Mouse (Mus musculus): ENCODE measurements around the gene Jmjd1c. TPM values are rescaled to one million over a fixed set of nuclear protein-coding genes. Genes with fewer than 3 reads are reported as not detected.

The Jmjd1c gene
- polyA plus RNA-seq, 1 experiment, result 31.5 TPM

DNA sequence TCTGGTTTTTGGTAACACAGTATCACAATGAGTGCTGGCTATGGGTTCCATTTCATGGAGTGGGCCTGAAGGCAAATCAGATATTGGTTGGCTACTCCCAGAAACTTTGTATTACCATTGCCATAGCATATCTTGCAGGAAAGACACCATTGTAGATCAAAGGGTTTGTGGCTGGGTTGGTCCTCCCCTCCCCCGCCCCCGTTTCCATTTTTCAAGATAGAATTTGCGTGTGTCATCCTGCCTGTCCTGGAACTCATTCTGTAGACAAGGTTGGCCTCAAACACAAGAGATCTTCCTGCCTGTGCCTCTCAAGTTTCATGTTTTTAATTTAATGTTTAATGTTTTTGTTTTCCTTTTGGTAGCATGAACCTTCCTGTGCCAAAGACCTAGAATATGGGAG is 98.1 kb downstream of the Jmjd1c start:
- no peak overlapping the region for H3K4me3 ChIP-seq (ENCODE audit: control insufficient read depth, insufficient read depth, low read length)
- H3K27ac ChIP-seq (ENCODE audit: control insufficient read depth, insufficient read depth, low read length), result no peak overlapping the region
- WGBS, result 37% methylated on average over 3 of the region's 3 CpGs
- H3K27me3 ChIP-seq (ENCODE audit: control insufficient read depth, insufficient read depth, low read length), result no peaks in the 10 kb centered on the region
- DNase-seq, result no peak
- TF ChIP-seq CTCF (IDR thresholded peaks at IDR 0.05; ENCODE audit: borderline replicate concordance, control insufficient read depth, extremely low read depth, insufficient read depth, low read length, poor library complexity) (no peak), POLR2A (IDR thresholded peaks at IDR 0.05; ENCODE audit: control insufficient read depth, extremely low read depth, insufficient read depth, low read length, poor library complexity) (no peak)
- peaks cover 8% of the 10 kb centered on the region for H3K4me1 ChIP-seq (replicated peaks; ENCODE audit: control insufficient read depth, insufficient read depth, low read length)
- H3K36me3 ChIP-seq (ENCODE audit: control insufficient read depth, insufficient read depth, low read length), result peaks cover 5% of the 10 kb centered on the region

- TF ChIP-seq POLR2A (IDR thresholded peaks at IDR 0.05; ENCODE audit: control insufficient read depth, extremely low read depth, insufficient read depth, low read length, poor library complexity) (no peak), CTCF (IDR thresholded peaks at IDR 0.05; ENCODE audit: borderline replicate concordance, control insufficient read depth, extremely low read depth, insufficient read depth, low read length, poor library complexity) (no peak)
- Histone ChIP-seq H3K4me1 (replicated peaks; ENCODE audit: control insufficient read depth, insufficient read depth, low read length) (peaks cover 8% of the 10 kb centered on the region), H3K36me3 (ENCODE audit: control insufficient read depth, insufficient read depth, low read length) (peaks cover 5% of the 10 kb centered on the region), H3K27ac (ENCODE audit: control insufficient read depth, insufficient read depth, low read length) (no peak overlapping the region), H3K4me3 (ENCODE audit: control insufficient read depth, insufficient read depth, low read length) (no peak overlapping the region), H3K27me3 (ENCODE audit: control insufficient read depth, insufficient read depth, low read length) (no peaks in the 10 kb centered on the region)
- DNase-seq, result no peak
- WGBS, result 100% methylated on average over 1 of the region's 1 CpGs
Observed at GRCm38 (mm10) chr10:67195671-67196070, 99.7 kb downstream of the Jmjd1c start.

DNA sequence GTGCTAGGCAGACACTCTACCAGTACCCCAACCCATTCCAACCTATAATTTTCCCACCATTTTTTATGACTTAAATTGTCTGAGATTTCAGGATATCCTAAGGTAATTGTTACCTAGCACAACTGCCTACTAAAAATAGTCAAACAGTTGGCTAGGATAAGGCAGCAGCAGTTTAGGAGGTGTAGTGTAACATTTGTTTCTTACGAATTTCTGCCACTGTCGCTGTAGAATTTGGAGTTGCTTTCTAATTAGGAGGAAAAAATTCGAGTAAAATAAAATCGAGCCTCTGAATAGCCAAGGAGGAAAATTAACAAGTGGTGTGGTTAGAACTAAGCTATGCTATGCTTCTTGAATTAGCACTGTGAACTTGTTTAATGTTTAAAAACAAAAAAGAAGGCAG is 101.3 kb downstream of the Jmjd1c start:
- no peak for TF ChIP-seq POLR2A (IDR thresholded peaks at IDR 0.05; ENCODE audit: control insufficient read depth, extremely low read depth, insufficient read depth, low read length, poor library complexity)
- TF ChIP-seq CTCF (IDR thresholded peaks at IDR 0.05; ENCODE audit: borderline replicate concordance, control insufficient read depth, extremely low read depth, insufficient read depth, low read length, poor library complexity), result no peak
- Histone ChIP-seq H3K4me1 (replicated peaks; ENCODE audit: control insufficient read depth, insufficient read depth, low read length) (peaks cover 9% of the 10 kb centered on the region), H3K27me3 (ENCODE audit: control insufficient read depth, insufficient read depth, low read length) (no peaks in the 10 kb centered on the region), H3K4me3 (ENCODE audit: control insufficient read depth, insufficient read depth, low read length) (no peak overlapping the region), H3K27ac (ENCODE audit: control insufficient read depth, insufficient read depth, low read length) (no peak overlapping the region), H3K36me3 (ENCODE audit: control insufficient read depth, insufficient read depth, low read length) (no peaks in the 10 kb centered on the region; the same call in none of the 2 replicates)
- DNase-seq, result no peak
- WGBS, result 72% methylated on average over 4 of the region's 4 CpGs

DNA sequence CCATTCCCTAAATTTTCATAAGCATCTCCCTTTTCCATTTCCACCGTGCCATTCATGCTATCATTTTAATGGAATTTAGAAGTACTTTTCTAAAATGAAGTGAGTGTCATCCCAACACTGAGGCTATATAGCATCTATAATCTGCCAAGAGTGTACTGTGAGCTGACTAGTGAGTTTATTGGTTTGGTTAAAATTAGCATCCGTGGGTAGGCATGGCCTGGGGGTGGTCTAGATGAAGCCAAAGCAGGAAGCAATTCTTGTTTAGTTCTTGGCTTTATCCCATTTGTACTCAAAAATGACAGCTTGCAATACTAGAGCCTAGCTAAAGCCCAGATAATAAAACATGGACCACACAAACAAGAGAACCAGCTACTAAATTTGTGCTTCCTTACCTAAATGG is 101.9 kb downstream of the Jmjd1c start:
- Histone ChIP-seq H3K27ac (ENCODE audit: control insufficient read depth, insufficient read depth, low read length) (no peak overlapping the region), H3K36me3 (ENCODE audit: control insufficient read depth, insufficient read depth, low read length) (no peaks in the 10 kb centered on the region; the same call in none of the 2 replicates), H3K4me3 (ENCODE audit: control insufficient read depth, insufficient read depth, low read length) (no peak overlapping the region), H3K4me1 (replicated peaks; ENCODE audit: control insufficient read depth, insufficient read depth, low read length) (peaks cover 12% of the 10 kb centered on the region), H3K27me3 (ENCODE audit: control insufficient read depth, insufficient read depth, low read length) (no peaks in the 10 kb centered on the region)
- WGBS, result 65% methylated on average over 2 of the region's 2 CpGs
- DNase-seq, result no peak
- TF ChIP-seq POLR2A (IDR thresholded peaks at IDR 0.05; ENCODE audit: control insufficient read depth, extremely low read depth, insufficient read depth, low read length, poor library complexity) (no peak), CTCF (IDR thresholded peaks at IDR 0.05; ENCODE audit: borderline replicate concordance, control insufficient read depth, extremely low read depth, insufficient read depth, low read length, poor library complexity) (no peak)

DNA sequence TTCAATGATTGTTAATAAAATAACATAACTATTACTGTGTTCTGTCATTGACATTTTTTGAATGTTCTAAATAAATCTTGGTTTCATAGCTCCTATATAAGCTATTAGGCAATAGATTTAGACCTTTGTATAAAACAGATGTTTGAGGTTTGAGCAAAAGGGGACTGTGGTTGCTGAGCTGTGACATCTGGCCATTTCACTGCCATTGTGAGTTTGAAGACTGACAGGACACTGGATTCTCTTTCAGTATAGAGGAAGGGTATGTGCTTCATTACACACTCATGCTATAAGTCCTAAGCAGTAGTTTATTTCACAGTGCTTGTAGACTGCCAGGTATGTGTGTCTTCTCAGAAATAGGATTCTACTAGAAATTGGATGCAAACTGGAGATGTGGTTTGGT is 105.8 kb downstream of the Jmjd1c start:
- Histone ChIP-seq H3K4me3 (ENCODE audit: control insufficient read depth, insufficient read depth, low read length) (no peak overlapping the region), H3K27me3 (ENCODE audit: control insufficient read depth, insufficient read depth, low read length) (no peaks in the 10 kb centered on the region), H3K4me1 (replicated peaks; ENCODE audit: control insufficient read depth, insufficient read depth, low read length) (peaks cover 12% of the 10 kb centered on the region), H3K27ac (ENCODE audit: control insufficient read depth, insufficient read depth, low read length) (no peak overlapping the region; the same call in 1 of the 2 replicates), H3K36me3 (ENCODE audit: control insufficient read depth, insufficient read depth, low read length) (no peaks in the 10 kb centered on the region; the same call in 1 of the 2 replicates)
- TF ChIP-seq CTCF (IDR thresholded peaks at IDR 0.05; ENCODE audit: borderline replicate concordance, control insufficient read depth, extremely low read depth, insufficient read depth, low read length, poor library complexity), result no peak
- TF ChIP-seq POLR2A (IDR thresholded peaks at IDR 0.05; ENCODE audit: control insufficient read depth, extremely low read depth, insufficient read depth, low read length, poor library complexity), result no peak
- DNase-seq, result no peak

DNA sequence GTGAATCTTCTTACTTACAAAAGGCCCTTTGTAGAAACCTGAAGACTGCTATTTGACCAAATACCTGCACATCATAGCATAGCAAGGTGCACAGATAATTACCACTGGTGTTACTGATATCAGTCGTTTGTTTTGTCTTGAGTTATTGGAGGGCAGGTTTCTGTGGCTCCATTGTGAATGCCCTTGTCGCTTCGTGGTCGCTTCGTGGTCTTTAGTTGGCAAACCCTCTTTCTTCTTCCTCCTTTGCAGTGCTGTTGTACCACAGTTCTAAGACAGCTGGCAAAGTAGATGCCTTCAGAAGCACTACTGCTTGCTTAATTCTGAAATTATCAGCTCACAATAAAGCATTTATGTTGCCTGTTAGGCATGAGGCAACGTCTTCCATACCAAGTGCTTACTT is 106.5 kb downstream of the Jmjd1c start:
- H3K4me3 ChIP-seq (ENCODE audit: control insufficient read depth, insufficient read depth, low read length), result no peak overlapping the region
- 14% methylated on average over 6 of the region's 6 CpGs for WGBS
- H3K36me3 ChIP-seq (ENCODE audit: control insufficient read depth, insufficient read depth, low read length), result no peaks in the 10 kb centered on the region; the same call in 1 of the 2 replicates
- no peaks in the 10 kb centered on the region for H3K27me3 ChIP-seq (ENCODE audit: control insufficient read depth, insufficient read depth, low read length)
- no peak overlapping the region for H3K27ac ChIP-seq (ENCODE audit: control insufficient read depth, insufficient read depth, low read length)
- no peak for TF ChIP-seq CTCF (IDR thresholded peaks at IDR 0.05; ENCODE audit: borderline replicate concordance, control insufficient read depth, extremely low read depth, insufficient read depth, low read length, poor library complexity)
- no peak for TF ChIP-seq POLR2A (IDR thresholded peaks at IDR 0.05; ENCODE audit: control insufficient read depth, extremely low read depth, insufficient read depth, low read length, poor library complexity)
- peaks cover 12% of the 10 kb centered on the region for H3K4me1 ChIP-seq (replicated peaks; ENCODE audit: control insufficient read depth, insufficient read depth, low read length)
- DNase-seq, result no peak

Data from thymus, adult 2 months (tissue).